Mouse (Mus musculus): ENCODE data around the gene Mrps35.

GRCm38 (mm10) chr6:147097346-147097929 lies 54.9 kb downstream of the Mrps35 start:
- TF ChIP-seq POLR2A (IDR thresholded peaks at IDR 0.05; ENCODE audit: low read depth, low read length), result no peak
- no peak for TF ChIP-seq CTCF (IDR thresholded peaks at IDR 0.05; ENCODE audit: extremely low read depth, insufficient read length, insufficient replicate concordance, low read depth, low read length)

Measured in small intestine, adult 2 months (tissue).